Mouse (Mus musculus): ENCODE data around the gene Agap1. TPM values are rescaled to one million over a fixed set of nuclear protein-coding genes. Genes with fewer than 3 reads are reported as not detected.

Agap1 gene
- total and polyA plus RNA-seq, 2 experiments from 2014 or later, result 40.1 to 108 TPM

GRCm38 (mm10) chr1:89443512-89443911 is 11.1 kb upstream of the Agap1 start:
- H3K27ac ChIP-seq (ENCODE audit: low read depth, low read length), result no peak overlapping the region
- H3K9me3 ChIP-seq (ENCODE audit: low read length), result no peaks in the 10 kb centered on the region
- no peak for TF ChIP-seq CTCF (IDR thresholded peaks at IDR 0.05; ENCODE audit: low read depth)
- no peak for DNase-seq
- no peak overlapping the region for H3K9ac ChIP-seq
- H3K27me3 ChIP-seq (ENCODE audit: insufficient read depth, low read length), result no peaks in the 10 kb centered on the region
- no peaks in the 10 kb centered on the region for H3K36me3 ChIP-seq (ENCODE audit: insufficient read depth)
- H3K4me1 ChIP-seq (ENCODE audit: insufficient read depth), result 0 out of 2 replicates have a peak, but pooled peaks cover 3% of the 10 kb centered on the region
- no peak for ATAC-seq
- WGBS, result 64% methylated on average over 9 of the region's 9 CpGs
- no peak overlapping the region for H3K4me2 ChIP-seq (ENCODE audit: low read depth)
- no peak overlapping the region for H3K4me3 ChIP-seq (ENCODE audit: low read depth, low read length)

DNA sequence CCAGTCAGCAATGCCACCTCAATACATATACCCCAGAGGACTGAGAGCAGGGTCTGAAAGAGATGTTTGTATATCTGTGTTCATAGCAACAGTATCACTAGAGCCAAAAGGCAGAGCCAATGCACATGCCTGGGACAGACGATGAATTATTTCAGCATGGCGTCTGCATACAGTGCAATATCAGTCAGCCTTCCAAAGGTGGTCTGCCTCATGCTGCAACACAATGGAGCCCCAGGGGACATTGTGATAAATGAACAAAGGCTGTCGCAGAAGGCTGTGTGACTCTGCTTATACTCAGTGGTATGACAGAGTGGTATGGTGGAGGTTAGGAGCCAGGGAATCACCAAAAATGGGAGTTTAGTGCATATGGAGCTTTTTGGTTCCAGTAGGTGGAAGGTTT is 10.6 kb upstream of the Agap1 start:
- H3K36me3 ChIP-seq (ENCODE audit: insufficient read depth), result no peaks in the 10 kb centered on the region
- H3K4me2 ChIP-seq (ENCODE audit: low read depth), result no peak overlapping the region
- H3K4me1 ChIP-seq (ENCODE audit: insufficient read depth), result 0 out of 2 replicates have a peak, but pooled peaks cover 3% of the 10 kb centered on the region
- TF ChIP-seq CTCF (IDR thresholded peaks at IDR 0.05; ENCODE audit: low read depth), result no peak
- H3K27ac ChIP-seq (ENCODE audit: low read depth, low read length), result no peak overlapping the region
- H3K27me3 ChIP-seq (ENCODE audit: insufficient read depth, low read length), result no peaks in the 10 kb centered on the region
- WGBS, result 45% methylated on average over 3 of the region's 3 CpGs
- no peak overlapping the region for H3K9ac ChIP-seq
- DNase-seq (peak; percentile 26), ATAC-seq (peak; percentile 40; the same call in 1 of the 2 replicates)
- no peaks in the 10 kb centered on the region for H3K9me3 ChIP-seq (ENCODE audit: low read length)
- H3K4me3 ChIP-seq (ENCODE audit: low read depth, low read length), result no peak overlapping the region

DNA sequence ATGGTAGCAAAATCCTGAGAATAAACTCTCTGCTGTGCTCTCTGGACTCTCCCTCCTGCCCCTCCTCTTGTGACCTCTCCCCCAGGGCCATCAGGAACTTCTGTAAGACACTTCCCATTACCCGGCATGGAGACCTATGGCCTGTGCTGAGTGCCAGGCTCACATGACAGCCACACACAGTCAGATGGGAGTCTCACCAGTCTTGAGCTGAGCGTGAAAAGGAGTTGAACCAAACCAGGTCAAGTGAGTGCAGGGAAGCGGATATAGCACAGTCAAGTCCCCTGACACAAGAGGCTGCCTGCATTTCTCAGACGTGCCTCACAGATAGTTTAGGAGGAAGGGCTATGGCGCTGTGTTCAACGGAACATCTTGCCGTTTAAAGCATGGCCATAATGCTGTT is 4.5 kb upstream of the Agap1 start:
- no peak for ATAC-seq
- WGBS, result 91% methylated on average over 7 of the region's 7 CpGs
- H3K9ac ChIP-seq, result no peak overlapping the region
- H3K4me3 ChIP-seq (ENCODE audit: low read depth, low read length), result no peak overlapping the region
- no peaks in the 10 kb centered on the region for H3K36me3 ChIP-seq (ENCODE audit: insufficient read depth)
- H3K27me3 ChIP-seq (ENCODE audit: insufficient read depth, low read length), result no peaks in the 10 kb centered on the region
- H3K27ac ChIP-seq (ENCODE audit: low read depth, low read length), result no peak overlapping the region
- DNase-seq, result no peak
- H3K4me1 ChIP-seq (ENCODE audit: insufficient read depth), result no peaks in the 10 kb centered on the region
- no peaks in the 10 kb centered on the region for H3K9me3 ChIP-seq (ENCODE audit: low read length)
- TF ChIP-seq CTCF (IDR thresholded peaks at IDR 0.05; ENCODE audit: low read depth), result no peak
- no peak overlapping the region for H3K4me2 ChIP-seq (ENCODE audit: low read depth)

DNA sequence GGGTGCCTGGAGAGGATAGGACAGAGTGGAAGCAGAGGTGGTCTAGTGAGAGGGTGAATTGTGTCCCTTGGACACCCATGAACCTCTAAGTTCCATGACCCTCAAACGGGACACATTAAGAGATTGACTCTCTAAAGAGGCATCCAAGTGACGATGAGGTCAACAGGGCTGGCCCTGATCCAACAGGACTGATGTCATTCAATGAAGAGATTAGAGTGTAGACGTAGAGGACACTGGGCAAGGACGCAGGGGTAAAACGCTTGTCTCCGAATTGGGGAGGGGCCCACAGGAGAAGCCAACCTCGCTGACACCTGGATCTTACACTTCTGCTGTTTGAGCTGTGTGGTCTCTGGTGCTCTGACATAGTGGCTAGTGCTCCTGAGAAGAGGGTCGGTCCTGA is 2.5 kb upstream of the Agap1 start:
- no peaks in the 10 kb centered on the region for H3K36me3 ChIP-seq (ENCODE audit: insufficient read depth)
- peaks cover 4% of the 10 kb centered on the region; the same call in 1 of the 2 replicates for H3K4me1 ChIP-seq (ENCODE audit: insufficient read depth)
- DNase-seq (no peak), ATAC-seq (no peak)
- WGBS, result 80% methylated on average over 8 of the region's 8 CpGs
- no peak for TF ChIP-seq CTCF (IDR thresholded peaks at IDR 0.05; ENCODE audit: low read depth)
- no peak overlapping the region for H3K9ac ChIP-seq
- no peaks in the 10 kb centered on the region for H3K9me3 ChIP-seq (ENCODE audit: low read length)
- no peak overlapping the region for H3K4me3 ChIP-seq (ENCODE audit: low read depth, low read length)
- H3K4me2 ChIP-seq (ENCODE audit: low read depth), result no peak overlapping the region
- no peaks in the 10 kb centered on the region for H3K27me3 ChIP-seq (ENCODE audit: insufficient read depth, low read length)
- no peak overlapping the region for H3K27ac ChIP-seq (ENCODE audit: low read depth, low read length)

DNA sequence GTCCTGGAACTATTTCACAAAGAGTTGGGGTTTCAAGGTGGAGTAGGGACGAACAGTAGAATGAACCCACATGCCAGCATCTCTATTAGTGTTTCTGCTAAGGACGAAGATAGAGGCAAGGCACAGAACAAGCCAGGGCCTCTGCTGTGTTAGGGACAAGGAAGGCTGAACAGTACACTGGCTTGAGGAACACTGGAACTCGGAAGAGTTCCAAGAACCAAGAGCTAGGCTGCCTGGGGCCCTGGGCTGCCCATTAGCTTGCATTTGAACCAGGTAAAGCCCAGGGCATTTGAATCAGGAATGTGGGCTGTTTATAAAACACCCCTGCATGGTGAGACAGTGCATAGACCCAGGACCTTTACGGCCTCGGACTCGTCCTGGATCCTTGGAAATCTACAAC is 940 bp upstream of the Agap1 start:
- H3K9me3 ChIP-seq (ENCODE audit: low read length), result no peaks in the 10 kb centered on the region
- DNase-seq, result no peak
- TF ChIP-seq CTCF (IDR thresholded peaks at IDR 0.05; ENCODE audit: low read depth), result no peak
- peak overlapping the region; percentile 87; the same call in 1 of the 2 replicates for H3K4me3 ChIP-seq (ENCODE audit: low read depth, low read length)
- H3K9ac ChIP-seq, result no peak overlapping the region
- no peaks in the 10 kb centered on the region for H3K36me3 ChIP-seq (ENCODE audit: insufficient read depth)
- ATAC-seq, result no peak
- H3K27me3 ChIP-seq (ENCODE audit: insufficient read depth, low read length), result no peaks in the 10 kb centered on the region
- H3K4me1 ChIP-seq (ENCODE audit: insufficient read depth), result peaks cover 4% of the 10 kb centered on the region; the same call in 1 of the 2 replicates
- WGBS, result 30% methylated on average over 6 of the region's 6 CpGs
- H3K27ac ChIP-seq (ENCODE audit: low read depth, low read length), result no peak overlapping the region
- peak overlapping the region; percentile 94 for H3K4me2 ChIP-seq (ENCODE audit: low read depth)

DNA sequence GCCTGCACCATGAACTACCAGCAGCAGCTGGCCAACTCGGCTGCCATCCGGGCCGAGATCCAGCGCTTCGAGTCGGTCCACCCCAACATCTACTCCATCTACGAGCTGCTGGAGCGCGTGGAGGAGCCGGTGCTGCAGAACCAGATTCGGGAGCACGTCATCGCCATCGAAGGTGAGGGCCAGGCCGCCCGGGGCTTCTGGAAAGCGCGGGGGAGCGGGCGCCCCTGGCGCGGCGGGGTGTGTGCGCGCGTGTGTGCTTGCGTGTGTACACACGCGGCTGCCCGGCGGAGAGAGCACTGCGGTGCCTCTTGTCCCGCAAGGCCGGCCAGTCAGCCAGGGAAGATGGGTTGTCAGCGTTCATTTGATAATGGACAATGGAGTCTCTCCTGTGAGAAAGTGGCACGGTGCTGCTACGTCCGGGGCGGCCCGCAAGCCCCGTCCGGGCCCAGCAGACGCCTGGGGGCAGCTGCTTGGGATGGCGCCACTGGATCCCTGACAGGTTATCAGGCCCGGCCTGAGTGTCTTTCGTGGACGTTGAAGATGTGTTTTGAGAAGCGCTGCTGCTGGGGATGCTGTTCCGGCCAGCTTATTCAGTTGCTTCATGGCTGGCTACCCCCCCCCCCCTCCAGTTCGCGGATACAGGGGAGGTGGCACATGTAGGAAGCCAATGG is 950 bp downstream of the Agap1 start:
- Histone ChIP-seq H3K4me2 (ENCODE audit: low read depth) (peak overlapping the region; percentile 94), H3K4me3 (ENCODE audit: low read depth, low read length) (peak overlapping the region; percentile 87), H3K4me1 (ENCODE audit: insufficient read depth) (peaks cover 4% of the 10 kb centered on the region; the same call in 1 of the 2 replicates), H3K9me3 (ENCODE audit: low read length) (no peaks in the 10 kb centered on the region), H3K27ac (ENCODE audit: low read depth, low read length) (no peak overlapping the region), H3K36me3 (ENCODE audit: insufficient read depth) (no peaks in the 10 kb centered on the region), H3K27me3 (ENCODE audit: insufficient read depth, low read length) (no peaks in the 10 kb centered on the region), H3K9ac (peak overlapping the region; percentile 64)
- no peak for TF ChIP-seq CTCF (IDR thresholded peaks at IDR 0.05; ENCODE audit: low read depth)
- DNase-seq, result peak; percentile 53
- peak; percentile 5; the same call in 1 of the 2 replicates for ATAC-seq
- WGBS, result 1% methylated on average over 51 of the region's 51 CpGs

GRCm38 (mm10) chr1:89456456-89456855 is 1.9 kb downstream of the Agap1 start:
- peak overlapping the region; percentile 64; the same call in 1 of the 2 replicates for H3K9ac ChIP-seq
- WGBS, result 26% methylated on average over 5 of the region's 5 CpGs
- H3K27ac ChIP-seq (ENCODE audit: low read depth, low read length), result no peak overlapping the region
- ATAC-seq, result no peak
- no peaks in the 10 kb centered on the region for H3K36me3 ChIP-seq (ENCODE audit: insufficient read depth)
- peak overlapping the region; percentile 87 for H3K4me3 ChIP-seq (ENCODE audit: low read depth, low read length)
- TF ChIP-seq CTCF (IDR thresholded peaks at IDR 0.05; ENCODE audit: low read depth), result peak; percentile 27; the same call in 1 of the 2 replicates
- no peaks in the 10 kb centered on the region for H3K9me3 ChIP-seq (ENCODE audit: low read length)
- DNase-seq, result no peak
- peaks cover 4% of the 10 kb centered on the region; the same call in 1 of the 2 replicates for H3K4me1 ChIP-seq (ENCODE audit: insufficient read depth)
- H3K27me3 ChIP-seq (ENCODE audit: insufficient read depth, low read length), result no peaks in the 10 kb centered on the region
- peak overlapping the region; percentile 94 for H3K4me2 ChIP-seq (ENCODE audit: low read depth)

Data from forebrain, postnatal 0 days (tissue).